ENCODE assay signal across 9 mouse cellular contexts in the genomic region with DNA sequence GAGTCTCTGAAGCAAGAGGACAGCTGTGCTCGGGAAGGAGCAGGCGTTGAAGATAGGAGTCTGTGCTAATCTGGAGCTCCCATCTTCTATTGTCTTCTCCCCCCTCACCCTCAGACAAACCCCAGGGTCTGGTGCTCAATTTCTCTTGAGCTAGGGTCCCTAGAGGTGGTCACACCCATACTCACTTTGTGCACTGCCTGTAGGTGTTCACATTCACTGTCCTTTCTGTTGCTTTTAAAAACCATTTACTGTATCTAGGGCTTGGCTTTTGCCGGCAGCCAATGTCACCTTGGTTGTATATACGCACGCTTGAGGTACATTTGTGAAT.
DNase-seq lines count a peak whose midpoint lies in the region; ATAC-seq and TF ChIP-seq lines count a peak whose summit lies in the region.
"Had no signal": no experiment of that assay in that cellular context is flagged by ENCODE, and none has a peak within 500 bp of the region (broad histone marks: within the 10 kb centered on the region; RNA-seq: fewer than 3 reads in every experiment).

No protein-coding gene starts in this region.

- no peaks in the 10 kb centered on the region for H3K9me3 ChIP-seq in kidney, embryonic 14.5 days (ENCODE audit: control insufficient read depth, low read length)
- H3K9me3 ChIP-seq in ES-Bruce4 (replicated peaks; ENCODE audit: control insufficient read depth, insufficient read depth, low read length, poor library complexity, severe bottlenecking), result no peaks in the 10 kb centered on the region
- no peaks in the 10 kb centered on the region for H3K9me3 ChIP-seq in liver, embryonic 12.5 days (replicated peaks)

- H3K4me1 ChIP-seq in kidney, embryonic 14.5 days (ENCODE audit: control insufficient read depth, insufficient read depth, low read length), result peaks cover 10% of the 10 kb centered on the region; the same call in 1 of the 2 replicates
- peaks cover 6% of the 10 kb centered on the region for H3K4me1 ChIP-seq in ES-Bruce4 (ENCODE audit: control insufficient read depth, insufficient read depth, low read length)
- H3K4me1 ChIP-seq in liver, embryonic 12.5 days, result peaks cover 5% of the 10 kb centered on the region; the same call in 1 of the 2 replicates

- TF ChIP-seq EP300 in ES-Bruce4 (IDR thresholded peaks at IDR 0.05; ENCODE audit: insufficient read depth, low read depth, low read length), result no peak

- no peaks in the 10 kb centered on the region for H3K36me3 ChIP-seq in kidney, embryonic 14.5 days (ENCODE audit: control insufficient read depth, insufficient read depth, low read length)
- no peaks in the 10 kb centered on the region for H3K36me3 ChIP-seq in ES-Bruce4 (ENCODE audit: control insufficient read depth, insufficient read depth, low read length, poor library complexity, severe bottlenecking)
- no peaks in the 10 kb centered on the region for H3K36me3 ChIP-seq in liver, embryonic 12.5 days

- intact Hi-C loops in gastrocnemius, adult 2 months (cut with DNase I), result loop anchor here (2.0 to 5.0 kb wide), 5 partner anchors 102 to 547 kb away; no protein-coding TSS in a partner anchor

- H3K27me3 ChIP-seq in kidney, embryonic 14.5 days (ENCODE audit: control insufficient read depth, insufficient read depth, low read length), result no peaks in the 10 kb centered on the region
- no peaks in the 10 kb centered on the region for H3K27me3 ChIP-seq in ES-Bruce4 (ENCODE audit: control insufficient read depth, insufficient read depth, low read length, poor library complexity, severe bottlenecking)
- no peaks in the 10 kb centered on the region for H3K27me3 ChIP-seq in liver, embryonic 12.5 days (replicated peaks)

- no peak for TF ChIP-seq POLR2A in ES-Bruce4 (IDR thresholded peaks at IDR 0.05; ENCODE audit: insufficient read depth, low read length)

- H3K9ac ChIP-seq in kidney, embryonic 14.5 days (ENCODE audit: low read depth, low read length), result no peak overlapping the region
- H3K9ac ChIP-seq in ES-Bruce4 (ENCODE audit: low read depth, poor library complexity, severe bottlenecking), result no peak overlapping the region
- H3K9ac ChIP-seq in liver, embryonic 12.5 days, result no peak overlapping the region

- 73% methylated on average over 5 of the region's 5 CpGs for WGBS in kidney, embryonic 14.5 days
- WGBS in liver, embryonic 12.5 days (ENCODE audit: insufficient replicate concordance), result 67% methylated on average over 5 of the region's 5 CpGs

- ATAC-seq in kidney, embryonic 14.5 days (ENCODE audit: low FRiP score, low TSS enrichment), result no peak
- ATAC-seq in liver, embryonic 12.5 days, result no peak
- ATAC-seq: hindbrain, embryonic 16.5 days had no signal

- DNase-seq in gastrocnemius, adult 2 months, result no peak
- no peak for DNase-seq in gastrocnemius, postnatal 4 days (ENCODE audit: low spot score in 2 of 2)
- no peak for DNase-seq in kidney, postnatal 4 days
- no peak for DNase-seq in left cerebral cortex, adult 8-10 months (ENCODE audit: low spot score in 2 of 2)
- no peak for DNase-seq in T-cell, adult 2 months (ENCODE audit: low spot score)

- H3K4me2 ChIP-seq in kidney, embryonic 14.5 days (replicated peaks; ENCODE audit: low read depth, low read length), result no peak overlapping the region
- no peak overlapping the region for H3K4me2 ChIP-seq in liver, embryonic 12.5 days

- no peak for TF ChIP-seq CTCF in gastrocnemius, adult 2 months (IDR thresholded peaks at IDR 0.05)
- no peak for TF ChIP-seq CTCF in ES-Bruce4 (IDR thresholded peaks at IDR 0.05; ENCODE audit: low read depth, low read length)

- H3K27ac ChIP-seq in gastrocnemius, adult 2 months, result peak overlapping the region; percentile 92
- H3K27ac ChIP-seq in kidney, embryonic 14.5 days (ENCODE audit: low read depth, low read length), result peak overlapping the region; percentile 76; the same call in 1 of the 2 replicates
- H3K27ac ChIP-seq in ES-Bruce4 (ENCODE audit: insufficient read depth, low read length), result 0 out of 2 replicates have a peak overlapping the region, but pooled peaks have one; percentile 16
- H3K27ac ChIP-seq in liver, embryonic 12.5 days, result peak overlapping the region; percentile 50; the same call in 1 of the 2 replicates

- peak overlapping the region; percentile 9; the same call in 1 of the 2 replicates for H3K4me3 ChIP-seq in gastrocnemius, adult 2 months
- no peak overlapping the region for H3K4me3 ChIP-seq in kidney, embryonic 14.5 days (ENCODE audit: low read length)
- no peak overlapping the region for H3K4me3 ChIP-seq in ES-Bruce4 (ENCODE audit: low read depth, low read length)
- H3K4me3 ChIP-seq in liver, embryonic 12.5 days, result no peak overlapping the region

Comparison
In these comparisons a context has a peak if more than half of its experiments do, and no peak if none do; other contexts are left out.
1. H3K27ac ChIP-seq: peak in every context shown above with its lines; median percentile 92 in gastrocnemius, adult 2 months; 76 in kidney, embryonic 14.5 days; 50 in liver, embryonic 12.5 days; 16 in ES-Bruce4.